Mouse (Mus musculus): ENCODE measurements around the gene Gm21149.
"Not testable (repeated sequence)": the region's sequence is repeated elsewhere in the genome, so short reads cannot be mapped to it uniquely, and the experiment has no call there.

DNA sequence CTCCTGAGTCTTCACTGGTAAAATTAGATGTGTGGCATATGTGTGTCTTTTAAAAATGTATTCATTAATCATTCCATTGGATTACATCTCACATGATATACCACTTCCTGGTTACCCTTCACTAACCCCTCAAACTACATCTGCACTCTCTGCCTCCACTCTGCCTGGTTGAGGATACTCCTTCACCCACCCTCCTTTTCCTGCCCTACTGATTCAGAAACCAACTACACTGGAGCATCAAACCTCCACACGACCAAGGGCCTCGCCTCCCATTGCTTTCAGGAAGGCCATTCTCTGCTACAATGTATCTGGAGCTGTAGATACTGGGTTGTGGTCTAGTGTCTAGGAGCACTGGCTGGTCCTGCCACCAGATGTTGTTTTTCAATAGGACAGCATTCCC is 6.5 kb upstream of the Gm21149 start:
- not testable (repeated sequence) for TF ChIP-seq POLR2A (IDR thresholded peaks at IDR 0.05; ENCODE audit: insufficient read depth, low read length); CTCF (IDR thresholded peaks at IDR 0.05; ENCODE audit: low read depth, low read length); EP300 (IDR thresholded peaks at IDR 0.05; ENCODE audit: insufficient read depth, low read depth, low read length)

All from ES-Bruce4 (cell line).